Mouse (Mus musculus) embryonic fibroblast, embryonic 13.5 days (primary cell): ENCODE measurements around the gene Lrrc20. TPM values are rescaled to one million over a fixed set of nuclear protein-coding genes. Genes with fewer than 3 reads are reported as not detected.

ENCODE experiments used
- H3K27ac ChIP-seq: 2 replicates; pipeline ENCODE4 v1.5.1; 2012; ENCODE audit warnings: low read length, control low read depth, inconsistent platforms; ENCODE audit not compliant: insufficient read depth
- H3K4me1 ChIP-seq: 2 replicates; pipeline ENCODE4 v1.6.1; 2011; ENCODE audit warnings: low read length; ENCODE audit not compliant: control insufficient read depth, insufficient read depth
- H3K4me3 ChIP-seq: 2 replicates; pipeline ENCODE4 v1.5.1; 2011; ENCODE audit warnings: mild to moderate bottlenecking, control low read depth, low read length; ENCODE audit not compliant: insufficient read depth
- CTCF ChIP-seq: IDR thresholded peaks from 2 replicates; pipeline ENCODE4 v1.5.1; 2011; ENCODE audit warnings: mild to moderate bottlenecking, control low read depth, low read length, moderate library complexity, borderline replicate concordance; ENCODE audit not compliant: insufficient read depth
- POLR2A ChIP-seq: IDR thresholded peaks from 2 replicates; pipeline ENCODE4 v1.6.1; 2011; ENCODE audit warnings: low read depth, mild to moderate bottlenecking, control low read depth, low read length, moderate library complexity
- polyA plus RNA-seq: library from polyadenylated mRNA; stranded (reverse); fragments of >200 nt; gene quantifications from 2 replicates; pipeline ENCODE4 v1.2.4, GENCODE M21; 2011; ENCODE audit warnings: low read depth; ENCODE audit not compliant: missing spikeins, insufficient read length

Gene Lrrc20
- polyA plus RNA-seq = 10.0 and 11.8 TPM in 2 replicates

- peak within 1 kb of the TSS; percentile 7; the same call in 1 of the 2 replicates for H3K27ac ChIP-seq
- TF ChIP-seq POLR2A (peak; percentile 86), CTCF (no peak)
These were observed at the start of gene Lrrc20 for GRCm38 (mm10) chr10:61475594-61476439. Gene Lrrc20 (plus strand): TSS chr10:61475801.

GRCm38 (mm10) chr10:61426251-61426757, 49.3 kb upstream of the Lrrc20 start:
- no peak overlapping the region for H3K27ac ChIP-seq
- H3K4me1 ChIP-seq = no peaks in the 10 kb centered on the region
- TF ChIP-seq CTCF (no peak), POLR2A (no peak)
- H3K4me3 ChIP-seq = no peak overlapping the region

More at GRCm38 (mm10) chr10:61475594-61476439, at the start of gene Lrrc20:
- no peaks in the 10 kb centered on the region for H3K4me1 ChIP-seq
- H3K4me3 ChIP-seq = peak within 1 kb of the TSS; percentile 55

- no peak overlapping the region for H3K4me3 ChIP-seq
- no peak overlapping the region for H3K27ac ChIP-seq
- H3K4me1 ChIP-seq = no peaks in the 10 kb centered on the region
- TF ChIP-seq POLR2A (no peak), CTCF (no peak)
These were observed 47.6 kb upstream of the Lrrc20 start for GRCm38 (mm10) chr10:61427951-61428350.

- no peak overlapping the region for H3K4me3 ChIP-seq
- H3K4me1 ChIP-seq = no peaks in the 10 kb centered on the region
- TF ChIP-seq CTCF (no peak), POLR2A (no peak)
- H3K27ac ChIP-seq = no peak overlapping the region
These were observed 47.2 kb upstream of the Lrrc20 start for GRCm38 (mm10) chr10:61428416-61428815.

- Histone ChIP-seq H3K4me1 (no peaks in the 10 kb centered on the region), H3K27ac (no peak overlapping the region), H3K4me3 (no peak overlapping the region)
- no peak for TF ChIP-seq CTCF
- TF ChIP-seq POLR2A = no peak
These were observed 46.6 kb upstream of the Lrrc20 start for GRCm38 (mm10) chr10:61429043-61429442.

GRCm38 (mm10) chr10:61431375-61431774, 44.2 kb upstream of the Lrrc20 start:
- TF ChIP-seq POLR2A (no peak), CTCF (no peak)
- Histone ChIP-seq H3K4me1 (no peaks in the 10 kb centered on the region), H3K27ac (no peak overlapping the region), H3K4me3 (no peak overlapping the region)

GRCm38 (mm10) chr10:61440202-61440800, 35.3 kb upstream of the Lrrc20 start:
- Histone ChIP-seq H3K27ac (no peak overlapping the region), H3K4me3 (no peak overlapping the region), H3K4me1 (peaks cover 4% of the 10 kb centered on the region; the same call in 1 of the 2 replicates)

GRCm38 (mm10) chr10:61443456-61443855, 32.1 kb upstream of the Lrrc20 start:
- Histone ChIP-seq H3K4me1 (peaks cover 4% of the 10 kb centered on the region), H3K27ac (no peak overlapping the region), H3K4me3 (no peak overlapping the region)
- no peak for TF ChIP-seq POLR2A

More at GRCm38 (mm10) chr10:61440202-61440800, 35.3 kb upstream of the Lrrc20 start:
- TF ChIP-seq CTCF (no peak), POLR2A (no peak)

- Histone ChIP-seq H3K4me1 (peaks cover 4% of the 10 kb centered on the region), H3K4me3 (no peak overlapping the region), H3K27ac (no peak overlapping the region)
- TF ChIP-seq POLR2A (no peak), CTCF (no peak)
These were observed 31.7 kb upstream of the Lrrc20 start for GRCm38 (mm10) chr10:61443876-61444275.

- peaks cover 7% of the 10 kb centered on the region for H3K4me1 ChIP-seq
These were observed 30.6 kb upstream of the Lrrc20 start for GRCm38 (mm10) chr10:61445016-61445415.

More at GRCm38 (mm10) chr10:61445016-61445415, 30.6 kb upstream of the Lrrc20 start:
- Histone ChIP-seq H3K4me3 (no peak overlapping the region), H3K27ac (no peak overlapping the region)
- TF ChIP-seq CTCF (no peak), POLR2A (no peak)
